Mouse (Mus musculus): ENCODE results near the gene Chd2. TPM values are rescaled to one million over a fixed set of nuclear protein-coding genes. Genes with fewer than 3 reads are reported as not detected.
"Not testable (repeated sequence)": the region's sequence is repeated elsewhere in the genome, so short reads cannot be mapped to it uniquely, and the experiment has no call there.

Gene Chd2
- polyA plus RNA-seq, 1 experiment: 36.9 TPM

DNA sequence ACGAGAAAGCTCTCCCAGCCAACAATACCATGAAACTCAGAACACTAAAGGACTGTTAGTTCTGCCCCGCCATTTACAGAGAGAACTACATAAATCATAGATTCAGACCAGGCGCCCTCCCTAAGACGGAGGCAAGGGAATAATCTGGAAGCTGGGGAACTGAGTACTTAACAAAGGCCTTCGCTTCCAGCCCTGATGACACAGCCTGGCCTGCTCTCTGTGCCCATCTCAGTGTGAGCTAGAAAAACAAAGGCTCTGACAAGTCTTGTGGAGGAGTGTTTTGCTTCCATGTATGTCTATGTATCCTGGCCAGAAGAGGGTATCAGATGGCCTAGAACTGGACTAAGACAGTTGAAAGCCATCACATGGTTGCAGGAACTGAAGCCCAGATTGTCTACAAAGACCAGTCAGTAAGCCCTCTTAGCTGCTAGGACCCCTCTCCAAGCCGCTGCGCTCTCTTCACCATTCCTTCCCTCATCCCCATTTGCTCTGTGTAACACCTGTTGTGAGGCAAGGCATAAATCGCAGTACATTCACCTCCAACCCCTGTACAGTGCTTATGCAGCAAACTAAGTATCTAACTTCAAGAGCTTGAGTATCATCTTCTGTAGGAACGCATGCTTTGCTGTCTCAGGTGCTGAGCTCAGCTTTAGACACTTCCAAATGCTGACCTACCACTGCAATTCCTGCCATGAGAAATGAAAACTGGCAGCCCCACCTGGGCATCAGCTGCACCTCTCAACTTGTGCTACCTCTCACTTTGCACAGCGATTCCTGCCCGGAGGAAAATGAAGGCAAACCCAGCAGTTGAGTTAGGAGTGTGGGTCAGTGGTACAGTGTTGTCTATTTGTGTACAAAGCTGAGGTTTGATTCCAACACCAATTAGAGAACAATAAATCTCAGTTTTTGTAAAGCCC lies 20.1 kb downstream of the Chd2 start:
- peaks cover 2% of the 10 kb centered on the region; the same call in 1 of the 2 replicates for H3K36me3 ChIP-seq (ENCODE audit: control insufficient read depth, insufficient read depth, low read length)
- TF ChIP-seq CTCF (conservative IDR thresholded peaks at IDR 0.05; ENCODE audit: insufficient read depth, insufficient read length, low read depth, low read length): no peak
- TF ChIP-seq POLR2A (IDR thresholded peaks at IDR 0.05; ENCODE audit: low read depth, low read length): no peak
- no peak for DNase-seq
- H3K4me3 ChIP-seq (ENCODE audit: insufficient read depth, low read depth, low read length): no peak overlapping the region
- H3K4me1 ChIP-seq (ENCODE audit: control insufficient read depth, insufficient read depth, low read length): peaks cover 17% of the 10 kb centered on the region
- H3K27ac ChIP-seq (ENCODE audit: insufficient read depth, low read depth, low read length): peak overlapping the region; percentile 7; the same call in 1 of the 2 replicates
- 72% methylated on average over 11 of the region's 11 CpGs for WGBS
- no peaks in the 10 kb centered on the region for H3K27me3 ChIP-seq (replicated peaks; ENCODE audit: control insufficient read depth, insufficient read depth, low read length)

DNA sequence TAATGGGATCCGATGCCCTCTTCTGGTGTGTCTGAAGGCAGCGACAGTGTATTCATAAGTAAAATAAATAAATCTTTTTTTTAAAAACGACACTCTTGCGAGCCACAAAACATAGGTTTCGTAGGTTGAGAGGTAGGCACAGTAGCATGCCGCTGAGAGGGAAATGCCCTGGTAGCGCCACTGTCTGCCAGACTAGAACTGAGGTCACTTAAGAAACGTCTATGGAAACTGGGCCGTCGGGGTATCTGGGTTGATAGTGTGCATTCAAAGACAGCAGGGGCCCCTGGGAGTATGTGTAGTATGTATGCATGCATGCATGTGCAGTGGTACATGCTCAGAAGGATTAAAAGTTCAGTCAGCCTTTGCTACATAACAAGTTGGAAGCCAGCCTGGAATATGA lies 21.4 kb downstream of the Chd2 start:
- no peak for TF ChIP-seq POLR2A (IDR thresholded peaks at IDR 0.05; ENCODE audit: low read depth, low read length)
- TF ChIP-seq CTCF (conservative IDR thresholded peaks at IDR 0.05; ENCODE audit: insufficient read depth, insufficient read length, low read depth, low read length): no peak
- WGBS: 87% methylated on average over 10 of the region's 10 CpGs
- H3K4me3 ChIP-seq (ENCODE audit: insufficient read depth, low read depth, low read length): no peak overlapping the region
- peaks cover 17% of the 10 kb centered on the region for H3K4me1 ChIP-seq (ENCODE audit: control insufficient read depth, insufficient read depth, low read length)
- peaks cover 6% of the 10 kb centered on the region for H3K36me3 ChIP-seq (ENCODE audit: control insufficient read depth, insufficient read depth, low read length)
- H3K27me3 ChIP-seq (replicated peaks; ENCODE audit: control insufficient read depth, insufficient read depth, low read length): no peaks in the 10 kb centered on the region
- no peak overlapping the region for H3K27ac ChIP-seq (ENCODE audit: insufficient read depth, low read depth, low read length)
- DNase-seq: no peak

DNA sequence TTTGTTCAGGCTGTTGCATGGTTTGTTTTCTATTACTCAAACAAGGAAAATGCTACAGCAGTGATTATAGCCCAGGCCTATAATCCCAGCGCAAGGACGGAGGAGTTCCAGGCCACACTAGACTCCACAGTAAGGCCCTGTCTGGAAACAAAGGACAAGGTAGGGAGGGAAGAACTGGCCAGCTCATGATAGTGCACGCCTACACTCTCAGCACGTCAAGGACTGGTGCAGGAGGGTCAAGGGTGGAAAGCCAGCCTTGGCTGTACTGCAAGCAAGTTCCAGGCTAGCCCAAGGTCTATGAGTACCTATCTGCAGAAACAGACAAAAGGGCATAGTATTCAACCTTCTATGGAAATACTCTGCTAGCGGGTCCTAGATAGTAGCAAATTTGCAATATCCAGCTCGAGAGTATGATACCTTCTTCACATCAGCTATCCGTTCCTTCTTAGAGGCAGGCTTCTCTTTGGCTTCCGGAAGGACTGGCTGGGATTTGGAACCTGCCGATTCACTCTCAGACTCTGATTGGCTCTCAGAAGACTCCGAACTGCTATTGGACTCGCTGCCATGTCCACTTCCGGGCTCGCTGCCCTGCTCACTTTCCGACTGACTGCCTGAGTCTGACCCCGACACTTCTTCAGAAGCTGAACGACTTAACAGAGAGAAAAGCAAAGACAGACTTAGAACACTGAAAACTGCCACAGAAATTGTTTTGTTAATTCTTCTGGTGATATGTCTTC lies 22.4 kb downstream of the Chd2 start:
- Histone ChIP-seq H3K27ac (ENCODE audit: insufficient read depth, low read depth, low read length) (no peak overlapping the region), H3K27me3 (replicated peaks; ENCODE audit: control insufficient read depth, insufficient read depth, low read length) (no peaks in the 10 kb centered on the region), H3K36me3 (ENCODE audit: control insufficient read depth, insufficient read depth, low read length) (peaks cover 4% of the 10 kb centered on the region), H3K4me3 (ENCODE audit: insufficient read depth, low read depth, low read length) (no peak overlapping the region), H3K4me1 (ENCODE audit: control insufficient read depth, insufficient read depth, low read length) (peaks cover 11% of the 10 kb centered on the region)
- DNase-seq: no peak
- 76% methylated on average over 16 of the region's 16 CpGs for WGBS
- no peak for TF ChIP-seq POLR2A (IDR thresholded peaks at IDR 0.05; ENCODE audit: low read depth, low read length)
- TF ChIP-seq CTCF (conservative IDR thresholded peaks at IDR 0.05; ENCODE audit: insufficient read depth, insufficient read length, low read depth, low read length): no peak

GRCm38 (mm10) chr7:73518373-73518980 lies 23.2 kb downstream of the Chd2 start:
- H3K27me3 ChIP-seq (replicated peaks; ENCODE audit: control insufficient read depth, insufficient read depth, low read length); H3K36me3 ChIP-seq (ENCODE audit: control insufficient read depth, insufficient read depth, low read length); H3K4me1 ChIP-seq (ENCODE audit: control insufficient read depth, insufficient read depth, low read length); DNase-seq; H3K27ac ChIP-seq (ENCODE audit: insufficient read depth, low read depth, low read length); H3K4me3 ChIP-seq (ENCODE audit: insufficient read depth, low read depth, low read length): not testable (repeated sequence)
- WGBS: 84% methylated on average over 6 of the region's 6 CpGs

- 13% methylated on average over 1 of the region's 1 CpGs for WGBS
- no peak for TF ChIP-seq POLR2A (IDR thresholded peaks at IDR 0.05; ENCODE audit: low read depth, low read length)
- H3K27ac ChIP-seq (ENCODE audit: insufficient read depth, low read depth, low read length): peak overlapping the region; percentile 11; the same call in 1 of the 2 replicates
- H3K27me3 ChIP-seq (replicated peaks; ENCODE audit: control insufficient read depth, insufficient read depth, low read length): no peaks in the 10 kb centered on the region
- H3K4me3 ChIP-seq (ENCODE audit: insufficient read depth, low read depth, low read length): no peak overlapping the region
- peaks cover 8% of the 10 kb centered on the region for H3K4me1 ChIP-seq (ENCODE audit: control insufficient read depth, insufficient read depth, low read length)
- peaks cover 9% of the 10 kb centered on the region for H3K36me3 ChIP-seq (ENCODE audit: control insufficient read depth, insufficient read depth, low read length)
- DNase-seq: no peak
These were observed 24.1 kb downstream of the Chd2 start for GRCm38 (mm10) chr7:73517432-73518054.

- H3K27me3 ChIP-seq (replicated peaks; ENCODE audit: control insufficient read depth, insufficient read depth, low read length): no peaks in the 10 kb centered on the region
- WGBS: 56% methylated on average over 5 of the region's 5 CpGs
- peaks cover 9% of the 10 kb centered on the region for H3K36me3 ChIP-seq (ENCODE audit: control insufficient read depth, insufficient read depth, low read length)
- TF ChIP-seq CTCF (conservative IDR thresholded peaks at IDR 0.05; ENCODE audit: insufficient read depth, insufficient read length, low read depth, low read length) (no peak), POLR2A (IDR thresholded peaks at IDR 0.05; ENCODE audit: low read depth, low read length) (no peak)
- DNase-seq: no peak
- H3K4me1 ChIP-seq (ENCODE audit: control insufficient read depth, insufficient read depth, low read length): peaks cover 8% of the 10 kb centered on the region
- H3K4me3 ChIP-seq (ENCODE audit: insufficient read depth, low read depth, low read length): no peak overlapping the region
- H3K27ac ChIP-seq (ENCODE audit: insufficient read depth, low read depth, low read length): no peak overlapping the region
These were observed 24.8 kb downstream of the Chd2 start for GRCm38 (mm10) chr7:73516820-73517219.

Data from kidney, adult 2 months (tissue).